Mouse (Mus musculus): ENCODE measurements at regions not wholly inside any gene's neighbourhood (a gene's known extent, or its start where the extent isn't known, plus 50 kb on each side); places are given as distances from the start of the nearest gene placed in this dataset.
A peak's percentile ranks its signal among the peaks of the same experiment; 100 is the strongest.

DNA sequence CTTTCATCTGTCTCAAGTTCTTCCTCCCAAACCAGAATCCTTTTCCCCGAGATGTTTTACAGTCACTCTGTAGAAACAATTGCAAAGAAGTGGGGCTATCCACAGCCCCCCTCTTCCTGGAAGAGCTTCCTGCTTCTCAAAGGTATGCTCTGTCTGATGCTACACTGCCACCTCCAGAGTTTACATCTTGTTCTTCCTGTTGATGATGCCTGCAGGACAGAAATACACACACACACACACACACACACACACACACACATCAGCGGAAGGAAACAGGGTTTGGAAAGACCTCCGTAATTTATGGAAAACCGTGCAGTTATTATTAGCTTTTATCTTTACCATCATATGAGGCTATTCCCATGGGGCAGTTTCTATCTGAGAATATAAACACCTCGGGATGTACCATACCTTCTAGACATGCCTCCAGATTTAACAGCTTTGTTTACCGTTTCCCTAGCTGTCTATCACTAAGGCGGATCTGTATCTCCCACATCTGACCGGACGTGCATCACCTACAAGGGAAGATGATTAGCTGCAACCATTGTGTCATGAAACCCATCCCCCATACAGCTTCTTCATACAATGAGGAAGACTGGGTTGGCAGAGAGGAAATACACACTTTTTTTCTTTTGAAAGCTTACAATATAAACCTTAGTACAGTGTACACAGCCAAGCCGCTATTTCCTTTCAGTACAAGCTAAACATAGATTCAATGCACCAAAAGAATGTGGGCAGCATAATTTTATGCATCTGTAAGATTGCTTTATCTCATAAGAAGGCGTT, 288.6 kb downstream of the Plk2 start:
- DNase-seq = no peak

DNA sequence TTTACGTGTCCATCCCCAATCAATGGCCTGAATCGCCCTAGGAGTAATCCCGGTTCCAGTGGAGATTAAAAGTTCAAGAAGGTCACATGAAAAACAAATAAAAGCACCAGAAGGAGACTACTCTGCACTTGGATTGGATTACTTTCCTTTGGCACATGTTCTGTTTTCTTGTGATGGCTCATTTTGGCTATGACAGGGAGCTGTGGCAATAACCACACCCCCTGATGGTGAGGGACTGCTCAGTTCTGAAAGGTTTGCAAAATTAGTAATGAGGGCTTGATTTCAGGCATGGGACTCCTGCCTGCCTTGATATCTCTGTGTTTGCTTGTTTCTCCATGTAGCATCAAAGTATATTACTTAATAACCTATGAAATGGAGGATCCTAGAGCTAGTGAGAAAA, 293.9 kb downstream of the Plk2 start:
- no peak for DNase-seq

DNA sequence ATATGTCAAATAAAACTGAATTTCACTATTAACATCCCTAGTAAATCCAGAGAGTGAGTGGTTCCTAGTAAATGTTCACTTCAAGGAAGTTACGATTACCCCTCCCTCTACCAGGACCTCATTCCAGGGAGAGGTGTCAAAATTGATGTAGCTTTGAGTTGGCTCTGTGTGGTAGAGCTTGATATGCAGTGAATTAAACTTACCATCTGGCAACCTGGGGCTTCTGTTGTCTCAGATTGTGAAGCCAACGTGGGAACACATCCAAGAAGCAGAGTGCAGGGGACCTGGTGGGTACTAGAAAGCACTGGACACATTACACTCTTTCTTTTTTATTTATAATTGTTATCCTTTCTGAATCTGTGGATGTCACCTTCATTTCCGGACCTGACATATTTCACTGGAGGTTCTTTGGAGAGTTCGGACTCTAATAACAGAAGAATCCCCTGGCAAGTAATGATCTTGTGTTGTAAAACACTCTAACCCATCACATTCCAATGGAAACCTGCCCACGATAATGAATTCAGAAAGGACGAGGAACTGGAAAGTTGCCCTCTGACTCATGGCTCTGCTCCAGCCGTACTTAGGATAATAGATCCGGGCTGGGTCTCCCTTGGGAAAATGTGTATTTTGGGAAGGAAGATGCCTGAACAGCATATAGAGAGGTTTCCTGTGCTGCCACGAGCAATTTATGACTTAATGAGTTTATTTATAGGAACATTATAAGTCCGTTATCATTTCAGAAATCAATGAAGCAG, 295.8 kb downstream of the Plk2 start:
- peak; percentile 2 for DNase-seq

GRCm38 (mm10) chr13:110692696-110693095, 297.9 kb downstream of the Plk2 start:
- no peak for DNase-seq

DNA sequence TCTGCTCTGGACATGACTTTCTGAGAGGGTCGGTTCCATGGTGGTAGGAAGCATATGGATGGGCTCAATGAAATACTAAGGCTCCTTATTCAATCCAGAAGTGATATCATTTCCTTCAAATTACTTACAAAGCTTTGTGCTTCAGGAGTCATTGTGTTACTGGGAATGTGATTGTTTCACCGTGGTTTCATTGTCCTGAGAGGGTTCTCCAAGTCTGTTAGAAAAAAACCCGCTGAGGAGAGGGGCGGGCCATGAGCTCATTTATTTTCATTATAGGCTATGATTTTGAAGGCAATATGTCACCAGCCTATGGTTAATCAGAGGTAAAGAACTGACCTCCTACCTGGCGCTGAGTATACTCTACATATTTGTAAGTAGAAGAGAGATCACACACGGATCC, 300.0 kb downstream of the Plk2 start:
- DNase-seq = no peak

GRCm38 (mm10) chr13:110696549-110696948, 301.7 kb downstream of the Plk2 start:
- DNase-seq = peak; percentile 5

DNA sequence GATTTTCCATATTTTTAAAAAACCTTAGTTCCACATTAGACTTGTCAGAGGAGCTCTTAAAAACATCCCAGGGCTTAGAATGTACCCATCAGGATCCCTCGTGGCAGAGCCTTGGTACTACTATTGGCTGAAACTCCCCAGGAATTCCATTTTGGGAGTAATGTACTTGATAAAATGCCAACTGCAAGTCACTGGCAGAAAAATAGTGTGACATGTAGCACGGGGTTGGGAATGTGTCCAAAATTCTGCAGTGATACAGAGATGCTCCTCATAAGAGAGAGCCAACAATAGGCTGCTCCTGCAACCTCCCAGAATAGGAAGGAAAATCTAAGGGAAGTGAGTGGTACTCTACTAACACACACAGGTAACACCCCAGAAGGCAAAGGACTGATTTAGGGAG, 309.4 kb downstream of the Plk2 start:
- no peak for DNase-seq

DNA sequence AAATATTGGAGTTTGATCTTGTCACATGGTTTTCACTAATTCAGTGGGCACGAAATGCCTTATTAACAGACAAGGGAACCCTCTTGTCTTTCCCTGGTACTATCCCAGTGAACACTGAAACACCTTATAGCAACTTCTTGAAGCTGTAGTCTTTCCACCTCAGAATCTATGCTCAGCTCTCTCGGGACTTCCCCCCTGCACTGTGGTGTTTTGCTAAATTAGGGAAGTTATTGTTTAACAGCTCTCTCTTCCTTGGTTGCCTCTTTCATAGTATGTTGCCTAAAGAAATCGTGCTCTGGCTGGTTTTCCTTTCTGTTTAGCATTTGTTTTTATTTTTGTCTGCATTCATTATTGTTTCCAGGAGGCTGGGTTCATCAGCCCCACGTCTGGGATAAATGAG, 316.0 kb downstream of the Plk2 start:
- no peak for DNase-seq

DNA sequence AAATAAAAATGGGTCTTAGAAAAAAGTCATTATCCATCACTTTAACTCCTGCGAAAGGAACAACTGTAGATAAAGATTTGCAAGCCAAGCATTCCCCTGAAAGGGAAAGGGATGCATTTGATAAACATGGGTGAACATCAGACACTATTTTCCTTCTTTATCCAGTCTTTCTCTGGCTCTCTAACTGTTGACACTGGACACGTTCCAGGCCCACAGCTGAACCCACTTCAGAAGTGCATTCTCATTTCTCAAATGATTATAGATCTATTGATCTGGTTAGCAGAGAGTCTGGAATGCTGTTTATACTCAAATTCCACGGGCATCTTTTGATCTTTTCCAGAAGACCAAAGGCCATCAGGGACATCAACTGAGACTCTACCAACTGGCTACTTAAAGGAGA, 317.7 kb downstream of the Plk2 start:
- DNase-seq = no peak

DNA sequence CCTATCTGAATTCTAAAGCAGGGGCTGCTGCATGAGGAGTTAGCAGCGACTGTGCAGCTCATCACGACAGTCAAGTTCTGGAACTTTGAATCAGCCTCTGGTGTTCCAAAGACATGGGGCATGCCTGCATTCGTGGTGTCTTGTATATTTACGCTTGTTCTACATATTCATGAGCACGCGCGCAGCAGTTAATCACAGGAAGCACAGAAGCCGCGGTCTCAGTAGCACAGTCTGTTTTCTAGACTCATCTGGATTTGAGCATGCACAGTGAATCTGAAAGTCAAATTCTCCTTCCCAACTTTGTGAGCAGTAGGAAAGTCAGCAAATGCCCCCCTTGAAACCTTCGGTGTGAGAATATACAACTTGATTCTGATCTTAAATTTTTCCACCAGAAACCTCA, 327.3 kb downstream of the Plk2 start:
- DNase-seq = no peak

DNA sequence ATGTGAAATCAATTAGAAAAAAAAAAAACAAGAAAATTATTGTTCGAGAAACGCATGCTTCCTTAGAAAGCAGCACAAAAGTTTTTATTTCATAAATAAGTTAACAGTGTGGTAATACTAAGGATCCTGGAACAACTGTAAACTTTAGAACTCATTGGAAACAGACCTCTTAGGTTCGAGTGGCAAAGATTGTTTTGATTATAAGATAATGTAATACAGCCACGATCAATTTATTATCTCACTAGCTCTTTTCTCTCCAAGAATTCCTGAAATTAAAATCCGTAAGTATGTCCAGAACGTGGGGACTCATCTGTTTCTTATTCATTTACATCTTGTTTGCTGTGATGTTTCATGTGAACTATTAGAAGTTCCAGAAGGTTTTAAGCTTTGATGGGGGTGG, 327.9 kb downstream of the Plk2 start:
- DNase-seq = no peak

DNA sequence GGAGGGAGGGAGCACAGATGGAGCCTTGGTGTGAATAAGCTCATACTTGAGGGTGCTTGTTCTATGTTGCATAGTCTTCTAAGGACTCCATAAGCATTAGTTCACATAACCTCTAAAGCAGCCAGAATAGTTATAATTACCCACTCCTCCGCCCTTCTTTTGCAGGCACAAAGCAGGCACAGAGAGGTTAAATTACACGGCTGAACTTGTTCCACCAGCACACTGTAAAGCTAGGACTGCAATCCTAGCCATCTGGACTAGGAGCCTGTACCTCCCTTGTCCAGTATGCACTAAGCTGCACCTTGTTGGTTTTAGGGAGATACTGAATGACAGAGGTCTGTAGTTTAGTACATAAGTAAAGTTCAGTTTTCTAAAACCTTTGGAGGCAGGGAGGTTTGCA, 330.0 kb downstream of the Plk2 start:
- no peak for DNase-seq

GRCm38 (mm10) chr13:110725821-110726220, 331.0 kb downstream of the Plk2 start:
- DNase-seq = no peak

- DNase-seq = no peak
Measured at GRCm38 (mm10) chr13:110735511-110735910, 340.7 kb downstream of the Plk2 start.

GRCm38 (mm10) chr13:110741576-110742206, 346.8 kb downstream of the Plk2 start:
- DNase-seq = no peak

GRCm38 (mm10) chr13:110747223-110747868, 352.5 kb downstream of the Plk2 start:
- no peak for DNase-seq

DNA sequence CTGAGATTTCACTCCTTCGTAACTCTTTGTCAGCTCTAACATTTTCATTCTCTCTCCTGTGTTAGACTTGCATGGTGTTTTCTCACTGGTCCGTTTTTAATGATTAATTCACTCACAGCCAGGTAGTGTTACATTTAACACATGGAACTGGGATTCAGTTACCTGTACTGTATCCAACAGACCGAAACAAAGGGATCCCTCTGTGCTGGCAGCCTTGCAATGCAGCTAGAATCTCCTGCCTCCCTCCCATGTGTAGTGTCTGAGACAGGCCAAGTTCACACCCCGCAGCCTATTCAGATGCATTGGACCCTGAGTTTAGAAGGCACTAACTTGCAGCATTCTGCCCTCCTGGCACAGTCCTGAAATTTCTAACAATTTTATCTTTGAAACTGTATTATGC, 357.9 kb downstream of the Plk2 start:
- no peak for DNase-seq

GRCm38 (mm10) chr13:110754548-110754947, 359.7 kb downstream of the Plk2 start:
- no peak for DNase-seq

DNA sequence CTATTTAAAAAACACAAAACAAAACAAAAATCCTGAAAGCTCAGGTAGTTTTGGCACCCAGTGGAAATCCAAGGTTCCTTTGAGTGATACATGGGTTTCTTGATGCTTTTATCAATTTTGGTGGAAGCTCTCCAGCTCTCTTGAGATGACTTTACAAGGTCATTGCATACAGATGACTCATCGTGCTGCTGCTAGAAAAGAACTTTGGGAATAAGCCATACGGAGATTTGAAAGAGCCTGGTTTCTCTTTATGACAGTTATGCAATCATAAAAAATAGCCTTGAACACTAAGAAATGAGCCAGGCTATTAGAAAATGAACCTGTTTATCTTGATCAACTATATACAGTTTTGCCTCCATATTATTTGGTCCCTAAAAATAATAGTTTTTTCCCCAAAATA, 362.0 kb downstream of the Plk2 start:
- peak; percentile 18 for DNase-seq

GRCm38 (mm10) chr13:110769210-110769609, 374.4 kb downstream of the Plk2 start:
- no peak for DNase-seq

GRCm38 (mm10) chr13:110775251-110775650, 380.4 kb downstream of the Plk2 start:
- DNase-seq = no peak

- DNase-seq = no peak
Measured at GRCm38 (mm10) chr13:110784162-110784785, 389.4 kb downstream of the Plk2 start.

DNA sequence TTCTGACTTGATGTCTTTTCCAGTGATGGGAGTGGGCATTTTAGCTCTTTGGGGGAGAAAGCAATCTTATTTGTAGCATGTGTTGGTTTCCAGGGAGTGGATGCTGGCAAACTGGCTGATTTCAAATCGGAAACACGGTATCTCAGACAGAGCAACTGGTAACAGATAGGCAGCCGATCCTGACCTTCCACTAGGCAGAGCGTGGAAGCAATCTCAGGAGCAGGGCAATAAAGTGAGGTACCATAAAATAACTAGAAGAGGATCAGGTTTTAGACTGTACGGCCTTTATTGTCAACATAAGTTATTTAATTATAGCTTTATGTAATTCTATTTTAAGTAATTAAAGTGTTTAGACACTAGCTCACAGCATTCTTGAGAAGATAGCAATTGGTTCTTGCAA, 390.0 kb downstream of the Plk2 start:
- no peak for DNase-seq

Measured in adrenal gland, adult 8-10 months (tissue).